Mouse (Mus musculus) E14TG2a.4 (cell line): ENCODE data around the gene D130043K22Rik.

ENCODE experiments used
- H3K27me3 ChIP-seq: 2 replicates; pipeline ENCODE4 v1.6.1; 2014; ENCODE audit warnings: low read length, control low read depth; ENCODE audit not compliant: insufficient read depth
- H3K36me3 ChIP-seq: 2 replicates; pipeline ENCODE4 v1.6.1; 2014; ENCODE audit warnings: low read length, control low read depth; ENCODE audit not compliant: insufficient read depth
- H3K4me1 ChIP-seq: replicated peaks from 2 replicates; pipeline ENCODE4 v1.6.1; 2014; ENCODE audit warnings: low read depth, low read length, control low read depth
- H3K4me3 ChIP-seq: replicated peaks from 2 replicates; pipeline ENCODE4 v1.5.1; 2014; ENCODE audit warnings: mild to moderate bottlenecking, low read length
- H3K9me3 ChIP-seq: 2 replicates; pipeline ENCODE4 v1.6.1; 2014; ENCODE audit warnings: low read length, control low read depth
- CTCF ChIP-seq: conservative IDR thresholded peaks from 2 replicates; pipeline ENCODE4 v1.5.1; 2014; ENCODE audit warnings: low read length
- NANOG ChIP-seq: IDR thresholded peaks from 2 replicates; pipeline ENCODE4 v1.6.1; 2014; ENCODE audit warnings: borderline replicate concordance, low read length, mixed read lengths
- POU5F1 ChIP-seq: IDR thresholded peaks from 2 replicates; pipeline ENCODE4 v1.6.1; 2014; ENCODE audit warnings: low read length, borderline replicate concordance

D130043K22Rik gene

DNA sequence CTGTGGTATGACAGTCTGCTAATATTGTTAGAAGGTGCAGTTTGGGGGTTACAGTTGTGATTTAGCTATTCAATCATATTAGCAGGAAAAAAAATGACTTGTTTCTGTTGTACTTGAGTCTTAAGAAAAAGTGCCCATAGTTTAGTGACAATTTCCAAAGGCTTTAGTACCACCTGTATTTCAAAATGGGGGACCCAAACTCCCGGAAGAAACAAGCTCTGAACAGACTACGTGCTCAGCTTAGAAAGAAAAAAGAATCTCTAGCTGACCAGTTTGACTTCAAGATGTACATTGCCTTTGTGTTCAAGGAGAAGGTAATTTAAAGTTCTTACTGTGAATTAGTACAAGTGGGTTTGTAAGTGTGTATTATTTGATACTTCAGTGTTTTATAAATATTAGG is 41.7 kb upstream of the D130043K22Rik start:
- TF ChIP-seq POU5F1, result no peak
- Histone ChIP-seq H3K4me1 (peaks cover 47% of the 10 kb centered on the region), H3K27me3 (no peaks in the 10 kb centered on the region), H3K4me3 (peak overlapping the region; percentile 97), H3K36me3 (peaks cover 52% of the 10 kb centered on the region), H3K9me3 (no peaks in the 10 kb centered on the region)

DNA sequence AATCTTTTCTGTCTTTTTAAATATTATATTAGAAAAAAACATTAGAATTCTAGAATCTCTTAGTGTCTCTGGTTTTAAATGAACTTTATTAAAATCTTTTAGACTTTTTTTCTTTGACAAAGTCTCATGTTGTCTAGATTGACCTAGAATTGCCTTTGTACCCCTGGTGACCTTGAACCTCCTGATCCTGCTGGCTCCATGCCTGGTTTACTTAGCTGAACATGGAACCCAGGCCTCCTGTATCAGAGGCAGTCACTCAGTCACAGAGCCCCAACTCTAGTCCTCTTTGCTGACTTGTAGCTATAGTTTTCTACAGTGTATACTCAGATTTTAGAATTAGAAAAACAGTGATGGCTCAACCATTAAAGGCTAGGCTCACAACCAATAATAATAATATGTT is 38.9 kb upstream of the D130043K22Rik start:
- Histone ChIP-seq H3K36me3 (peaks cover 81% of the 10 kb centered on the region), H3K9me3 (no peaks in the 10 kb centered on the region), H3K4me1 (peaks cover 34% of the 10 kb centered on the region), H3K27me3 (no peaks in the 10 kb centered on the region), H3K4me3 (no peak overlapping the region)
- no peak for TF ChIP-seq POU5F1
- TF ChIP-seq NANOG, result no peak
- TF ChIP-seq CTCF, result no peak

DNA sequence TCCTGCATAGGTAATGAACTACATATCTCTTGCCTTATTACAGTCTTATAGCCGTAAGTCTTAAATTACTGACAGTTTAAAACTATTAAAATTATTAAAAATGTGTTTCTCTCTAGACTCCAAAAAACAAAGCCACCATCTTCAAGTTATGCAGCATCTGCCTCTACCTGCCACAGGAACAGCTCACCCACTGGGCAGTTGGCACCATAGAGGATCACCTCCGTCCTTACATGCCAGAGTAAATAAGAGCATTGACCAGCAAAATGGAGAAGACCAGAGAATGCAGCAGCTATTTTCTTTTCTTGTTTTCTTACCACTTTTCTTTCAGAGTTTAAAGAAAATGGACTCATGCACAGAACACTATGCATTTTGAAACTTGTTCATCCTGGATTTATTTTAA is 32.4 kb upstream of the D130043K22Rik start:
- no peak for TF ChIP-seq NANOG
- TF ChIP-seq CTCF, result no peak
- TF ChIP-seq POU5F1, result no peak
- no peaks in the 10 kb centered on the region for H3K27me3 ChIP-seq
- H3K36me3 ChIP-seq, result peaks cover 83% of the 10 kb centered on the region
- H3K9me3 ChIP-seq, result no peaks in the 10 kb centered on the region
- peaks cover 23% of the 10 kb centered on the region for H3K4me1 ChIP-seq
- no peak overlapping the region for H3K4me3 ChIP-seq

DNA sequence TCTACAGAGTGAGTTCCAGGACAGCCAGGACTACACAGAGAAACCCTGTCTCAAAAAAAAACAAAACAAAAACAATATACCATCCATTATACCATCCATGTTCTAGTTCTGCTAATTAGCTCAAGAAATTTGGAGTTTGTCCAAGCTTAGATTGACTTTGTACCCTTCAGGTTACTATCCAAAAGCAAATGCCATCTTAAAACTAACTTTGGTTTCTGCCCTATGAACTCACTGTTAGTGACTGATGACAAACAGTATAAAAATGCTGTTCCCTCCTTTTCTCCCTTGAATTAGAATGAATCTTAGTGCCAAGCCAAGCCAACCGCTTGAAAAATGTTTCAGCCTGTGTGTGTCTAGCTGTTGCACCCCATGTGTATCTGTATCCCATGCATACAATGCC is 30.3 kb upstream of the D130043K22Rik start:
- no peak for TF ChIP-seq POU5F1
- TF ChIP-seq CTCF, result no peak
- no peak for TF ChIP-seq NANOG
- Histone ChIP-seq H3K9me3 (no peaks in the 10 kb centered on the region), H3K4me1 (peaks cover 23% of the 10 kb centered on the region), H3K4me3 (no peak overlapping the region), H3K27me3 (no peaks in the 10 kb centered on the region), H3K36me3 (peaks cover 72% of the 10 kb centered on the region)

DNA sequence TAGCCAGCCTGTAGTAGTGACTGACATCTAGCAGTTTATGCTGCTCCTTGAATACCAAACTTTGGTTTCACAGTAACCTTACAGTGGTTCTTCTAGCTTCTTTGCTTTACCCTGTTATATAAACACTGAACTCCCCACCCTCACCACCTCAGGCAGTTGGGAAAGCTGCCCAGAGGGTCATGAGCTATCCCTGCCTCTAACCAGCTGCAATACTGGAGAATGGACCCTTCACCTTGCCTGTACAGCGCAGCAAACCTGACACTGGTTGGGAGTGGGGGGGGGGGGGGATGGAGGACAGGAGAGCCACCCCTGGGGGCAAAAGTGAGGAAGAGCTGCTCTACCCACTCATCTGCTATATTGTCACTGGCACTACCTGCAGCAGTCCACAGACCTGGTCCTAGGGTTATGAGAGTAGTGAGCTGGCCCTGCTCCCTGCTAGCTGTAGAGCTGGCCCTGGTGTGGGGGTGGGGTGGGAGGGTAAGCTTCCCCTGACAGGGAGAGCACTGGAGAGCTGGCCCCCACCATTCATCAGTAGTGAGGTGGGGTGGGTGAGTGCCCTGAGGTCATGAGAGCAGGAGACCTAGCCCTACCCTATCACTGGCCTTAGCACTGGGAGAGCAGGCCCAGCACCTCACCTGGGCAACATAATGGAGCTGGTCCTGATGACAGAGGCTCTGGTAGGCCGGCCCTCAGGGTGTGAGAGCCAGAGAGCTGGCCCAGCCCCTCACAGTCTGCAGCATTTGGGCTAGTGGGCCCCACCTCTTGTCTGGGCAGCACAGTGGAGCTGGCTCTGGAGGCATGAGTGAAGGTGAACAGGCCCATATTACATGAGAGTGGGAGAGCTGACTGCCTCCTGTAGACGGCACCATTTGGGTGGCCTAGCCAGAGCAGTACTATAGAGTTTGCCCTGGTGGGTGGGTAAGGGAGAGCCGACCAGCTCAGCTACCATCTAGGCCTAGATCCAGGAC is 28.5 kb upstream of the D130043K22Rik start:
- no peaks in the 10 kb centered on the region for H3K9me3 ChIP-seq
- H3K36me3 ChIP-seq, result peaks cover 60% of the 10 kb centered on the region
- TF ChIP-seq NANOG, result no peak
- no peak for TF ChIP-seq POU5F1
- no peak for TF ChIP-seq CTCF
- no peaks in the 10 kb centered on the region for H3K27me3 ChIP-seq
- peaks cover 23% of the 10 kb centered on the region for H3K4me1 ChIP-seq
- no peak overlapping the region for H3K4me3 ChIP-seq

DNA sequence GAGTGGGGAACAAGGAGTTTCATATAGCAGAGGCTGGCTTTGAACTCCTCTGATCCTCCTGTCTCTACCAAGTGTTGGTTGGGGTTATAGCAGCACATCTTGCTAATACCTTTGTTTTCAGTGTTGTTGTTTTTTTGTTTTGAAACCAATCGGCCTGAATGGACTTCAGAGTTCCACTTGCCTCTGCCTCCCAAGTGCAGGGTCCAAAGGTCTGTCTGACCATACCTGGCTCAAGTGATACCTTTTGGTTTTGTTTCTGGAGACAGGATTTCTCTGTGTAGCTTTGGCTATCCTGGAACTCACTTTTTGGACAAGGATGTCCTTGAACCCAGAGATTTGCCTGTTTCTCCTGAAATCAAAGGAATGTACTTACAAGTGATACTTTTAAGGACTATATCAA is 25.0 kb upstream of the D130043K22Rik start:
- no peak overlapping the region for H3K4me3 ChIP-seq

DNA sequence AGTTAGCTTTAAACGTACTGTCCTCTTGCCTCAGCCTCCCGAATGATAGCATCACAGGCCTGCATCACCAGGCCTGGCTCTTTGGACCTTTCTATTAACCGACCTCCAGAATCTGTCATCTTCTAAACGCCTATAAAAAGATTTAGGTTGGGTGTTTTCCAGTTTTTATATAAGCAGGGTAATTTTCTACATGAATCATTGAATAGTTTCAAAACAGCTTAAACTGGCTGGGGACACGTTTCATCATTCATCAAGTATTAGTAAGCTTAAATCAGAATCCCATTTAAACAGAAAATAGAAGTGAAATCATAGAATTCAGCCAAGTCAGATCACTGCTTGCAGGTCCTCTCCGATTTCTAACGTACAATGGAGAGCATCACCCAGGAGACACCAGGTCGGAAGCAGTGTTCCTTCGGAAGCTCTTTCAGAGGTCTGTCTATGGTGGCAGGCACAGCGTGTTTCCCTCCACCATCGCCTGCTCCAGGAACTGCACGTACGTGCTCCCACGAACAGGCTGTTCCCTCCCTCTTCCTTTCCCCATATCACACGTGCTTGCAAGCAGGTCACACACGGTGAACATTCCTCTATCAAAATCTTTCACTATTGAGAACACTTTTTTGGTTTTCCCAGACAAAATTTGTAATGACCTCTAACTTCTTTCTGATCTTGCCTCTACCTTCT is 22.1 kb upstream of the D130043K22Rik start:
- Histone ChIP-seq H3K4me3 (no peak overlapping the region), H3K9me3 (no peaks in the 10 kb centered on the region), H3K36me3 (peaks cover 16% of the 10 kb centered on the region), H3K4me1 (peaks cover 28% of the 10 kb centered on the region), H3K27me3 (no peaks in the 10 kb centered on the region)
- TF ChIP-seq CTCF (no peak), POU5F1 (no peak), NANOG (no peak)

More for the DNA sequence above, 25.0 kb upstream of the D130043K22Rik start:
- Histone ChIP-seq H3K4me1 (peaks cover 32% of the 10 kb centered on the region), H3K27me3 (no peaks in the 10 kb centered on the region), H3K9me3 (no peaks in the 10 kb centered on the region), H3K36me3 (peaks cover 25% of the 10 kb centered on the region)
- TF ChIP-seq NANOG, result no peak

DNA sequence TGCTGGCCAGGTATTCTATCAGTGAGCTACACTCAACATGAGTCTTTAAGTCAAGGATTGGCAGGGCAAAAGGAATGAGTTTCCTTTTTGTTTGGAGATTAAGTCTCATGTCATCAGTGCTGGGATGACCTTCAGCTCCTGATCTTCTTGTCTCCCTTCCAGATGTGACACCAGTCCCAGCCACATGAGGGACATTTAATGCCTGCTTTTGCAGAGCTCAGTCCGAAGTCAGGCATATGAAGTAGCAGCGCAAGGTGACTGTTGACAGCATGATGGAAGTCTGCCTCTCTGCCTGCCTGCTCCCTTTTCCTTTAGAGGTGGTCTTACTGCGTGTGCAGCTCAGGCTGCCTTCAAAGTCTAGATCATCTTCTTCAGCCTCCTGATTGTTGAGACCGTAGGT is 20.3 kb upstream of the D130043K22Rik start:
- Histone ChIP-seq H3K4me3 (no peak overlapping the region), H3K4me1 (peaks cover 28% of the 10 kb centered on the region), H3K9me3 (no peaks in the 10 kb centered on the region), H3K36me3 (peaks cover 5% of the 10 kb centered on the region), H3K27me3 (no peaks in the 10 kb centered on the region)
- TF ChIP-seq CTCF, result no peak
- no peak for TF ChIP-seq POU5F1

DNA sequence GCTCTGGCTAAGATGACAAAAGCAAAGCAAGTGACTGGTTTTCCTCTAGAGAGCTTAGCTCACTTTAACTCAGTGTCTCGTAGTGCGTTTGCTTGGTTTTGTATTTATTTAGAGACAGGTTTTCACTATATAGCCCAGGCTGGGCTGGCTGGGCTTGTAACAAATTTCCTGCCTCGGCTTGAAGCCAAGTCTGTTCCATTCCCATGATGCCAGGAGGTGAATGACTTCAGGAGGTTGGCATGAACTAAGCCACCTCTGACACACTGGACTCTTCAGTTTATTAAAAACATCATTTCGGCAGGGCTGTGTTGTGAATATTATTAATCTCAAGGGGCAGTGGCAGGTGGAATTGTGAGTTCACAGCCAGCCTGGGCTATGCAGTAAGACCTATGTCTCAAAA is 19.3 kb upstream of the D130043K22Rik start:
- Histone ChIP-seq H3K4me1 (peaks cover 30% of the 10 kb centered on the region), H3K4me3 (no peak overlapping the region), H3K27me3 (no peaks in the 10 kb centered on the region), H3K36me3 (no peaks in the 10 kb centered on the region), H3K9me3 (no peaks in the 10 kb centered on the region)
- TF ChIP-seq NANOG (no peak), POU5F1 (no peak), CTCF (no peak)
